Mouse (Mus musculus): Measurements from ENCODE around the gene Amy2a5. TPM values are rescaled to one million over a fixed set of nuclear protein-coding genes. Genes with fewer than 3 reads are reported as not detected.

Gene Amy2a5
- not detected in 2 replicates for polyA plus RNA-seq (2012; rRNA removed)

GRCm38 (mm10) chr3:113258737-113259136 lies at the start of gene Amy2a5:
Amy2a5 (minus strand) TSS chr3:113258837.

GRCm38 (mm10) chr3:113291349-113291748 lies 32.7 kb upstream of the Amy2a5 start, which contains the start of gene Amy2a4:
Amy2a4 (minus strand) TSS chr3:113291449.

Other genes with a start within 250 kb of the Amy2a5 start
- 0.17 and 0.20 TPM in 2 replicates for gene Amy2a4, start 32.6 kb upstream of the Amy2a5 start, polyA plus RNA-seq (2012; rRNA removed)
- 0.17 and 0.20 TPM in 2 replicates for gene Amy2a3, start 65.2 kb upstream of the Amy2a5 start, polyA plus RNA-seq (2012; rRNA removed)
- gene Amy2a2, start 97.8 kb upstream of the Amy2a5 start, polyA plus RNA-seq (2012; rRNA removed) = 0.17 and 0.20 TPM in 2 replicates